Mouse (Mus musculus) hindbrain, embryonic 12.5 days (tissue): ENCODE data around the gene Brat1. TPM values are rescaled to one million over a fixed set of nuclear protein-coding genes. Genes with fewer than 3 reads are reported as not detected.

ENCODE experiments used
- ATAC-seq: fragments of 200-750 bp; cut with Nextera tagmentation; 2 replicates; pipeline ENCODE4 v1.8.0; 2017; ENCODE audit warnings: moderate TSS enrichment; ENCODE audit not compliant: low FRiP score
- H3K27ac ChIP-seq: fragments of 300-500 bp; sonication (generic); 2 replicates; pipeline ENCODE4 v1.5.1; 2016; ENCODE audit warnings: mild to moderate bottlenecking
- H3K27me3 ChIP-seq: fragments of 300-500 bp; sonication (generic); 2 replicates; pipeline ENCODE4 v1.6.1; 2016; ENCODE audit warnings: mild to moderate bottlenecking
- H3K36me3 ChIP-seq: fragments of 300-500 bp; sonication (generic); 2 replicates; pipeline ENCODE4 v1.6.1; 2016; ENCODE audit warnings: mild to moderate bottlenecking
- H3K4me1 ChIP-seq: fragments of 300-500 bp; sonication (generic); 2 replicates; pipeline ENCODE4 v1.6.1; 2016
- H3K4me2 ChIP-seq: fragments of 300-500 bp; sonication (generic); replicated peaks from 2 replicates; pipeline ENCODE4 v1.6.1; 2016; ENCODE audit warnings: mild to moderate bottlenecking
- H3K4me3 ChIP-seq: fragments of 300-500 bp; sonication (generic); 2 replicates; pipeline ENCODE4 v1.5.1; 2016; ENCODE audit warnings: mild to moderate bottlenecking
- H3K9ac ChIP-seq: fragments of 300-500 bp; sonication (generic); 2 replicates; pipeline ENCODE4 v1.6.1; 2016; ENCODE audit warnings: mild to moderate bottlenecking, moderate library complexity
- H3K9me3 ChIP-seq: fragments of 300-500 bp; sonication (generic); replicated peaks from 2 replicates; pipeline ENCODE4 v1.6.1; 2016; ENCODE audit warnings: mild to moderate bottlenecking
- WGBS: fragments of 180-500 bp; shearing (Covaris S2); methylation state at CpG from one replicate; pipeline ENCODE4 v1.1.7; 2016; 5-methylcytosine and 5-hydroxymethylcytosine counted together
- polyA plus RNA-seq: library from polyadenylated mRNA; unstranded; fragments of >200 nt; fragmentation: Nextera tagmentation; extraction: Ambion mirVana; gene quantifications from 2 replicates; pipeline ENCODE4 v1.2.1, GENCODE M21; 2016

Brat1 gene
- polyA plus RNA-seq, 1 experiment from 2014 or later, result 25.7 TPM

- no peak for ATAC-seq
- H3K4me2 ChIP-seq, result no peak overlapping the region
- H3K27ac ChIP-seq, result no peak overlapping the region
- 84% methylated on average over 11 of the region's 11 CpGs for WGBS
- H3K9me3 ChIP-seq, result no peaks in the 10 kb centered on the region
- H3K27me3 ChIP-seq, result no peaks in the 10 kb centered on the region
- H3K4me1 ChIP-seq, result no peaks in the 10 kb centered on the region
- H3K4me3 ChIP-seq, result no peak overlapping the region
- H3K9ac ChIP-seq, result no peak overlapping the region
- H3K36me3 ChIP-seq, result peaks cover 66% of the 10 kb centered on the region
Observed at GRCm38 (mm10) chr5:140675640-140676039, 29.2 kb upstream of the Brat1 start.

DNA sequence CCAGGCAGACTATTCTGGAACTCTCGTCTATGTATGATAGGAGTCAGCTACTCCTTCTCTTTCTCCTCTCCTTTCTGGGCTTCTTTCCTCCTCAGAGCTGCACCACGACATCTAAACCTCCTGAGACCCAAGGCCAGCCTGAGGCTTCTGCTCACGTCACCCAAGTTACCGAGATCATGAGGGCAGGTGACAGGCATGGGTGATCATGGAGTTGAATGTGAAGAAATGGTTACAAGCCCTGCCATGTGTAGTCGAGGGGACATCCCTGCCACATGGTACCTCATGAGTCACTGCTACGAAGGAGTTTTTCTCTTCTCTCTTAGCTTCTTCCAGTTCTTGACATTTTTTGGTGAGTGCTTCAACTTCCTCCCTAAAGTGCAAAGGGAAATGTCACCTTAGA, 27.7 kb upstream of the Brat1 start:
- Histone ChIP-seq H3K4me3 (no peak overlapping the region), H3K9me3 (no peaks in the 10 kb centered on the region), H3K27me3 (no peaks in the 10 kb centered on the region), H3K4me2 (no peak overlapping the region), H3K4me1 (no peaks in the 10 kb centered on the region), H3K9ac (no peak overlapping the region), H3K27ac (no peak overlapping the region), H3K36me3 (peaks cover 59% of the 10 kb centered on the region)
- 92% methylated on average over 6 of the region's 6 CpGs for WGBS
- ATAC-seq, result no peak

DNA sequence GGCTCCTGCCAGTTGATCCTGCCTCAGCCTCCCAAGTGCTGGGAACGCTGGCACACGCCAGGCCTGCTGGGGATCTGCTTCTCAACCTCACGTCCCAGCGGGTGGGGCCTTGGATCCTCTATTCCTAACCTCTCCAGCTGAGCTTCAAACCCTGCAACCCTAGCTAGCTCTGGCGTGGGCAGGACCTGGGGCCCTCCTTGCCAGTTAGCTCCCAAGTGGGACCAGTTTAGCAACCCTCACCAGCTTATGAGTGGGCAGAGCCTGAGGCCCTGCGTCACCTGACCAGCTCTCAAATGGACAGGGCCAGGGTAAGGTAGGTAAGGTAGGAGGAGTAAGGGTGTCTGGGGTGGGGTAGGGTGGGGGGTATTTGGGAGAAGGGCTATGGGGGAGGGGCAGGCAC, 24.8 kb upstream of the Brat1 start:
- peaks cover 47% of the 10 kb centered on the region for H3K36me3 ChIP-seq

DNA sequence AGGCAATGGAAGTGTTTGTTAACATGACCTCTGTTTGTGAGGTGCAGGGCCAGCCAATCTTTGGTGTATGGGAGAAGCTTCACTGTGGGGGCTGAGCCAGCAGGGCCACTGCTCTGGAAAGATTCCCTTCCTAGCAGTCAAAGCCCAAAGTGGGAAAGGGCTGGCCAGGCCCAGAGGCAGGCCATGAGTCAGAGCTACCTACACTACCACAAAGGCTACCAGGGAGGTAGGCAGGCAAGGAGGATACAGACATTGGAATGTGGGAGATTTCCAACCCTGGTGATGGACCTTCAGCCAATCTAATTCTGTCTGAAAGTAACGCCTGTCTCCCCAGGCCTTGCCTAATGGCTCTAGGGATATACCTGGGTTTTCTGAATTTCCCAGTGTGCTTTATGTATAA, 23.9 kb upstream of the Brat1 start:
- Histone ChIP-seq H3K9ac (no peak overlapping the region), H3K4me2 (no peak overlapping the region), H3K4me1 (no peaks in the 10 kb centered on the region), H3K4me3 (no peak overlapping the region), H3K27me3 (no peaks in the 10 kb centered on the region), H3K9me3 (no peaks in the 10 kb centered on the region), H3K27ac (no peak overlapping the region), H3K36me3 (peaks cover 39% of the 10 kb centered on the region)
- ATAC-seq, result no peak
- 77% methylated on average over 1 of the region's 1 CpGs for WGBS

More for the DNA sequence above, 24.8 kb upstream of the Brat1 start:
- Histone ChIP-seq H3K27me3 (no peaks in the 10 kb centered on the region), H3K4me1 (no peaks in the 10 kb centered on the region), H3K4me3 (no peak overlapping the region), H3K9me3 (no peaks in the 10 kb centered on the region), H3K27ac (no peak overlapping the region), H3K4me2 (no peak overlapping the region), H3K9ac (no peak overlapping the region)
- WGBS, result 86% methylated on average over 6 of the region's 6 CpGs
- ATAC-seq, result no peak

GRCm38 (mm10) chr5:140682113-140682512, 22.7 kb upstream of the Brat1 start:
- no peak overlapping the region for H3K4me3 ChIP-seq
- no peaks in the 10 kb centered on the region for H3K27me3 ChIP-seq
- no peak overlapping the region for H3K9ac ChIP-seq
- peaks cover 33% of the 10 kb centered on the region for H3K36me3 ChIP-seq
- H3K27ac ChIP-seq, result no peak overlapping the region
- 99% methylated on average over 6 of the region's 6 CpGs for WGBS
- no peaks in the 10 kb centered on the region for H3K9me3 ChIP-seq
- no peaks in the 10 kb centered on the region for H3K4me1 ChIP-seq
- no peak for ATAC-seq
- H3K4me2 ChIP-seq, result no peak overlapping the region

GRCm38 (mm10) chr5:140684343-140685148, 20.3 kb upstream of the Brat1 start:
- Histone ChIP-seq H3K36me3 (peaks cover 35% of the 10 kb centered on the region), H3K9me3 (no peaks in the 10 kb centered on the region), H3K27ac (no peak overlapping the region; the same call in 1 of the 2 replicates), H3K4me2 (no peak overlapping the region), H3K9ac (no peak overlapping the region), H3K4me1 (no peaks in the 10 kb centered on the region), H3K27me3 (no peaks in the 10 kb centered on the region), H3K4me3 (no peak overlapping the region)
- WGBS, result 62% methylated on average over 16 of the region's 16 CpGs
- ATAC-seq, result peak; percentile 26; the same call in 1 of the 2 replicates

DNA sequence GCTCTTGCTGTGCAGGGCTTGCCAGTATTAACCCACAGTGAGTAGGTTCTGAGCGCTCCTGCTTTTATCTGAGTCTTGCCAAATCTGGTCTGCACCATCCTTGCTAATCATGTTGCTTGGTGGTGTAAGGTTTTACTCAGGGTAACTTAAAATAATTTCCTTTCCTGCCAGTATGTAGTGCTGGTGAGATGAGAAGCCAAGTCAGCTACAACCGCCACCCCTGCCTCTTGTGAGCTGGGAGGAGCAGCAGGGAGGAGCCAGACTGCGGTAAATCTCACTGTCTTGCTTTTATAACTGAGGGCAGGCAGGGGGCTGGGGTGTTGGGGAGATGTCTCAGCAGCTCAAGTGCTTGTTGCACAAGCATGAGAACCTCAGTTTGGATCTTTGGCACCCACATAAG, 16.4 kb upstream of the Brat1 start:
- no peaks in the 10 kb centered on the region for H3K4me1 ChIP-seq
- no peak overlapping the region for H3K4me3 ChIP-seq
- ATAC-seq, result no peak
- 78% methylated on average over 3 of the region's 3 CpGs for WGBS
- no peak overlapping the region for H3K9ac ChIP-seq
- H3K4me2 ChIP-seq, result no peak overlapping the region
- no peaks in the 10 kb centered on the region for H3K27me3 ChIP-seq
- no peaks in the 10 kb centered on the region for H3K9me3 ChIP-seq
- H3K27ac ChIP-seq, result no peak overlapping the region
- H3K36me3 ChIP-seq, result peaks cover 47% of the 10 kb centered on the region

DNA sequence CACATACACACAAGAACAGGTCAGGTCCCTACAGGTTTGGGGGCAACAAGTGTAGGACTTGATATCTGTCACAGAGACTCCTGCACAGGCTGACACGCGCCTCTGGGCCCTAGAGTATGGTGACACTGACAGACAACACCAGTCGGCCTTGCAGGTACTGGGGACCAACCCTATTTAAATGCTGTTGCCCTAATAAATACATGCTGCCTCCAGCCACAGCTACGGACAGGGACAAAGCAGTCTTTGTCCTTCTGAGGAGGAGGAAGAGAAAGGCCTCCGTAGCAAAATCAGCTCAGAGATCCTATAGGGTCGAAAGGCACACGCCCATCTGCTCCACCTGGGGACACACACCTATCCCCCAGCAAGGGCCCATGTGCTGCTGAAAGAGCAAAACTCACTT, 8.8 kb upstream of the Brat1 start:
- H3K4me2 ChIP-seq, result no peak overlapping the region
- H3K27me3 ChIP-seq, result no peaks in the 10 kb centered on the region
- no peak overlapping the region for H3K4me3 ChIP-seq
- no peaks in the 10 kb centered on the region for H3K9me3 ChIP-seq
- H3K27ac ChIP-seq, result no peak overlapping the region
- peaks cover 35% of the 10 kb centered on the region for H3K36me3 ChIP-seq
- ATAC-seq, result no peak
- 79% methylated on average over 7 of the region's 7 CpGs for WGBS
- no peak overlapping the region for H3K9ac ChIP-seq
- peaks cover 14% of the 10 kb centered on the region for H3K4me1 ChIP-seq

- no peaks in the 10 kb centered on the region for H3K27me3 ChIP-seq
- no peak overlapping the region for H3K4me2 ChIP-seq
- peaks cover 26% of the 10 kb centered on the region for H3K36me3 ChIP-seq
- H3K27ac ChIP-seq, result no peak overlapping the region
- H3K4me3 ChIP-seq, result no peak overlapping the region
- 86% methylated on average over 9 of the region's 9 CpGs for WGBS
- H3K9me3 ChIP-seq, result no peaks in the 10 kb centered on the region
- no peak overlapping the region for H3K9ac ChIP-seq
- H3K4me1 ChIP-seq, result peaks cover 29% of the 10 kb centered on the region
- ATAC-seq, result no peak
Observed at GRCm38 (mm10) chr5:140699776-140700175, 5.0 kb upstream of the Brat1 start.

DNA sequence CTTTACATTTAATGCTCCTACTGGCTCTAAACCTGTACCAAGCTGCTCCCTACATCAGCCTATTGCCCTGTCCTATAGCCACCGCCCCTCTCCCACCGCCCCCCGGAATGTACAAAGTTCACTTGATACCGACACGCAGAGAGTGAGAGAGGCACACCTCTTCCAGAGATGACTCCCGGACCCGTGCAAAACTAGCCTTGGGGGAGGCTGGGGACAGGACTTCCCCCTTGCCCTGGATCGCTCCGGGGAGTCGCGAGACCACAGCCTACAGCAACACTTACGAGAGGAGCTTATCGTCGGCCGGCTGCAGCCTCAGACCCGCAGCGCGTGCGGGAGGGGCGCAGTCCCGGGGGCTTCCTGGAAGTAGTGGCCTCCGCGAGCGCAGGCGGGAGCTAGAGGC, 3.1 kb upstream of the Brat1 start:
- Histone ChIP-seq H3K9me3 (no peaks in the 10 kb centered on the region), H3K27ac (peak overlapping the region; percentile 86), H3K27me3 (no peaks in the 10 kb centered on the region), H3K4me1 (peaks cover 41% of the 10 kb centered on the region), H3K4me2 (peak overlapping the region; percentile 83), H3K36me3 (peaks cover 14% of the 10 kb centered on the region), H3K4me3 (peak overlapping the region; percentile 79), H3K9ac (peak overlapping the region; percentile 86)
- ATAC-seq, result peak; percentile 14
- 1% methylated on average over 25 of the region's 25 CpGs for WGBS

- Histone ChIP-seq H3K36me3 (peaks cover 13% of the 10 kb centered on the region), H3K9me3 (no peaks in the 10 kb centered on the region), H3K9ac (peak within 1 kb of the TSS; percentile 86), H3K4me2 (peak within 1 kb of the TSS; percentile 83), H3K27me3 (no peaks in the 10 kb centered on the region), H3K27ac (peak within 1 kb of the TSS; percentile 86), H3K4me1 (peaks cover 41% of the 10 kb centered on the region), H3K4me3 (peak within 1 kb of the TSS; percentile 79)
- WGBS, result under 1% methylated on average over 32 of the region's 33 CpGs
- peak; percentile 61 for ATAC-seq
Observed at GRCm38 (mm10) chr5:140702103-140702513, 2.7 kb upstream of the Brat1 start, which contains the start of gene Iqce. Iqce (minus strand) TSS chr5:140702378.

DNA sequence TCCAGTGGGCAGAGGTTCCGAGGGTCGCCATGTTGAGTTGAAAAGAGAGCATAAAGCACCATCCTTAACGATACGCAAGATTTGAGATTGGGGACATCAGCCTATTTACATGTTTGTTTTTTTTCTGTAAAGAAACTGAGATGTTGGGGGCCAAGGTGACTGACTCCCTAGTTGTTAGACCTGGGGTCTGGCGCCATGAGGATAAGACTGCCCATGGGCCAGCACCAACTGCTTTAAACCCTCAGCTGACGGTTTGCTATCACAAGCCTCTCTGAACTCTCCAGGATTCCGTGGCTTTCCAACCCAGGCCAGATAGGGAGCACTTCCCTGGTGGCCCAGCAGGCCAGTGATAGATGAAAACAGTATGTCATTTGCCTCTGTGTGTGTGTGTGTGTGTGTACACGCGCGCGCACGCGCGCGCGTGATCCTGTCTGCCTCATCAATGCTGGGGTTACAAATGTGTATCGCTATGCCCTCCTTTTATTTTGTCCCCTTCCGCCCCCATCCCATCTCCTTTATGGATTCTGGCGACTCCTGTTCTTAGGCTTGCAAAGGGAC, 2.1 kb upstream of the Brat1 start:
- WGBS, result 64% methylated on average over 19 of the region's 19 CpGs
- Histone ChIP-seq H3K4me2 (peak overlapping the region; percentile 83), H3K27ac (peak overlapping the region; percentile 86), H3K9ac (no peak overlapping the region), H3K4me1 (peaks cover 36% of the 10 kb centered on the region), H3K36me3 (peaks cover 17% of the 10 kb centered on the region), H3K4me3 (peak overlapping the region; percentile 79), H3K27me3 (no peaks in the 10 kb centered on the region), H3K9me3 (no peaks in the 10 kb centered on the region)
- no peak for ATAC-seq
